Mouse (Mus musculus): ENCODE data around the gene Klhl26. TPM values are rescaled to one million over a fixed set of nuclear protein-coding genes. Genes with fewer than 3 reads are reported as not detected.

Gene Klhl26
- polyA plus RNA-seq, 1 experiment from 2014 or later, result 33.6 TPM

DNA sequence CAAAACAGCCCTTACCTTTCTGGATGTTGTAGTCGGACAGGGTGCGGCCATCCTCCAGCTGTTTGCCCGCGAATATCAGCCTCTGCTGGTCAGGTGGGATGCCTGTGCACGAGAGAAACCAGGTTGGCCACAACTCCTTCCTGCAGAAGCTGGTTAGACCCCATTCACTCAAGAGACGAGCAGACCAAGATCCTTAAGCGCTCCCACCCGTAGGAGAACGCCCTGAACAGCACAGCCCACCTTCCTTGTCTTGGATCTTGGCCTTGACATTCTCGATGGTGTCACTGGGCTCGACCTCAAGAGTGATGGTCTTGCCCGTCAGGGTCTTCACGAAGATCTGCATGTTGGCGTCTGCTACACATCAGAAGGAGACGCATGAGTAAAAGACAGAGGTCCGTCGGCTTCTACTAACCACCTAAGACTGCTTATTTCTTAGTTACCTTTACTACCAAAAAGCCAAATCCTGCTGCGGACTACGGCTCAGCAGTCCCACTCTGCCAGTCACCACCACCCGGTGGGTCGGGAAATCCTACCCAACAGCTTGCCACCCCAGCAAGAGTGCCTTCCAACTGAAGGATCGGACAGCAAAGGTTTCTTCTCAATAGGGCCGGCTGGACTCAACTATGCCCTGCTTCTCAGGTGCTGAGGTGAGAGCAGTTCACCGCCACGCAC lies 32.6 kb upstream of the Klhl26 start:
- H3K9me3 ChIP-seq, result no peaks in the 10 kb centered on the region
- peaks cover 22% of the 10 kb centered on the region for H3K36me3 ChIP-seq
- H3K4me1 ChIP-seq (replicated peaks), result peaks cover 44% of the 10 kb centered on the region
- WGBS, result 15% methylated on average over 25 of the region's 25 CpGs
- H3K27ac ChIP-seq (replicated peaks), result peak overlapping the region; percentile 97; the same call in 1 of the 2 replicates
- peak overlapping the region; percentile 95 for H3K9ac ChIP-seq
- H3K4me3 ChIP-seq, result peak overlapping the region; percentile 89
- H3K4me2 ChIP-seq, result peak overlapping the region; percentile 91
- no peaks in the 10 kb centered on the region for H3K27me3 ChIP-seq
- ATAC-seq (ENCODE audit: low FRiP score, low read depth), result no peak

DNA sequence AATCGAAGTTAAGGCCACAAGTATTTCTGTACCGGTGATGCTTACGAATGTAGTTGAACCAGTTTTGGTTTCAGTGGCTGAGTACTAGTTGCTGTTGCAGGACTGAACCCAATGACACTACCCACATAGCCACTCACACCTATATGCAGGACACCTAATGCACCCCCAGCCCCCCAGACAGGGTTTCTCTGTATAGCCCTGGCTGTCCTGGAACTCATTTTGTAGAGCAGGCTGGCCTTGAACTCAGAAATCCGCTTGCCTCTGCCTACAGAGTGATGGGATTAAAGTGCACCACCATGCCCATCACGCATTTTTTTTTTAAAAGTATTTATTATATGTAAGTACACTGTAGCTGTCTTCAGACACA lies 30.2 kb upstream of the Klhl26 start:
- Histone ChIP-seq H3K36me3 (peaks cover 15% of the 10 kb centered on the region), H3K4me3 (peak overlapping the region; percentile 70; the same call in 1 of the 2 replicates), H3K4me2 (peak overlapping the region; percentile 80), H3K27ac (replicated peaks) (0 out of 2 replicates have a peak overlapping the region, but pooled peaks have one; percentile 95), H3K9ac (no peak overlapping the region), H3K27me3 (peaks cover 17% of the 10 kb centered on the region), H3K4me1 (replicated peaks) (peaks cover 62% of the 10 kb centered on the region), H3K9me3 (no peaks in the 10 kb centered on the region)
- ATAC-seq (ENCODE audit: low FRiP score, low read depth), result no peak
- 66% methylated on average over 5 of the region's 5 CpGs for WGBS

DNA sequence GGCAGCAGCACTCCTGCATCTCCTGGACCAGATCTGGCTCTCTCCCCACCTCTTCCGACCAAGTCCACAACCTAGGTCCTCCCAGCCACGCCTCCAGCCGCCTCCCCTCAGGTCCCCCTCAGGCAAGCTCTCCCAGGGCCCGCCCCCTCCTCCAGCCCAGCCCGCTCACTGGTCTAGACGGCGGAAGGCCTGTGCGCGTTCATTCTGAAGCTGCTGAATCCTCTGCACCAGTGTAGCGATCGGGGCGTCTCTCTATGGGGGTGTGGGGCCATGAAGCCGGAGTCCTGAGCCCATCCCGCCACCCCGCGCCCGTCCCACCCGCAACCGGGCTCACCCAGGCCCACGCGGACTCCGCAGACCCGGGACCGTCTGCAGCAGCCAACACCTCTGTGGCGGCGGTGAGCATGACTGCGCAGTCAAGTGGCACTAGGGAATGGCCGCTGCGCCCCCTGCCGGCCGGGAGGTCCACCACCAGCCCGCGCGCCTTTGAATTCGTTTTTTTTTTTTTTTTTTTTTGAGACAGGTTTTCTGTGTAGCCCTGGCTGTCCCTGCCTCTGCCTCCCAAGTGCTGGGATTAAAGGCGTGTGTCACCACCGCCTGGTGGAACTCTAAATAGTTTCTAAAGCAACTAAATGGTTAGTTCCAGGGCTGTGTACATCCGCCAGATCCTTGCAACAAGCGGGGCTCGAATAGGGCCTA lies 29.7 kb upstream of the Klhl26 start, which contains the start of gene Rex1bd:
Gene Rex1bd, minus strand, starts transcription at position 425 of the 699 bp plus-strand sequence.
- peaks cover 23% of the 10 kb centered on the region for H3K27me3 ChIP-seq
- H3K36me3 ChIP-seq, result peaks cover 15% of the 10 kb centered on the region
- no peaks in the 10 kb centered on the region for H3K9me3 ChIP-seq
- H3K4me2 ChIP-seq, result peak within 1 kb of the TSS; percentile 80
- peaks cover 65% of the 10 kb centered on the region for H3K4me1 ChIP-seq (replicated peaks)
- 3% methylated on average over 40 of the region's 40 CpGs for WGBS
- H3K9ac ChIP-seq, result peak within 1 kb of the TSS; percentile 84
- H3K27ac ChIP-seq (replicated peaks), result peak within 1 kb of the TSS; percentile 95
- ATAC-seq (ENCODE audit: low FRiP score, low read depth), result peak; percentile 86
- H3K4me3 ChIP-seq, result peak within 1 kb of the TSS; percentile 70

DNA sequence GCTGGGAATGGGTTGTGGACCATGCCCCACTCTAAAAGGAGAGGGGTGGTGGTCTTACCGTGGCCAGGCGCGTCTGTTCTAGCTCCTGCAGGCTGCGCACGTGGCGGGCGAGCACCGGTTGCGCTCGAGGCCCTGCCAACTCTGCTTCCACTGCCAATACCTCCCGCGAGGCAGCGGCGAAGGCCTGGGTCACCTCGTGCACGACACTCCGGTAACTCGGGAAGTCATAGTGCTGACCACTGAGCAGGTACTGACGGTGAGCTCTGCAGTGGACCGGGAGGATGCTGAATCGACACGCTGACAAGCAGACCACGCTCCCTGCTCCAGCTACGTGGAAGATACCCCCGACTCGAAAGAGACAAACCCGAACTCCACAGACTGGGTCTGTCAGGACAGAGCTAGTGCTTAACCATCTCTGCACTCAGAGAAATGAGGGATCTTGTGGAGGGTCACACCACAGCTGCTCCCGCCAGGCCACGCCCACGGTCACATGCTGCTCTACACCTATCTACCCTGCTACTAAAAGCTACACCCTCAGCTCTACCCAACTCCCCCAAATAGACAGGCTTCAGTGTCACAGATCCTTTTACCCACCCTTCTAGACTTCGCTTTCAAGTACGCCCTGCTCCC lies 29.0 kb upstream of the Klhl26 start:
- Histone ChIP-seq H3K36me3 (peaks cover 15% of the 10 kb centered on the region), H3K9me3 (no peaks in the 10 kb centered on the region), H3K4me2 (peak overlapping the region; percentile 80), H3K4me3 (peak overlapping the region; percentile 70), H3K27me3 (peaks cover 29% of the 10 kb centered on the region), H3K4me1 (replicated peaks) (peaks cover 64% of the 10 kb centered on the region), H3K27ac (replicated peaks) (peak overlapping the region; percentile 95), H3K9ac (peak overlapping the region; percentile 84)
- ATAC-seq (ENCODE audit: low FRiP score, low read depth), result peak; percentile 13
- WGBS, result 36% methylated on average over 32 of the region's 32 CpGs

DNA sequence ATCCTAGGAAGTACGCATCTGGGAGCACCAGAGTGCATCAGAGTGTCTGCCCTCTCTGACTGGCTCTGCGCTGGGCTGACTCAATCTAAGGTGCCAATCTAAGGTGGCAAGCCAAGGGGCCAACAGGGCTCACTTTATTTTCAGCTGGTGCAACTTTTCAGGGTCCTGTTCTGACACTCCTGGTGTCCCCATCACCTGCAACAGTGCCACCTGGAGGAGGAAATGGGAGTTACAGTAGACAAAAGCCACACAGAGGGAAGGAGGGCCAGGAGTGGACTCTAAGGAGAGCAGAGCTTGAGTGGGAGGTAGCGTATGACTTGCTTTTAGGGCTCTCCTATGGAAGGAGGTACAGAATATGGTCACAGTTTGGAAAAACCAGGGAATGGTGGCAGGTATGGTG lies 28.1 kb upstream of the Klhl26 start:
- H3K9ac ChIP-seq, result no peak overlapping the region
- no peaks in the 10 kb centered on the region for H3K9me3 ChIP-seq
- peak overlapping the region; percentile 70; the same call in 1 of the 2 replicates for H3K4me3 ChIP-seq
- peaks cover 38% of the 10 kb centered on the region for H3K27me3 ChIP-seq
- 0 out of 2 replicates have a peak overlapping the region, but pooled peaks have one; percentile 21 for H3K27ac ChIP-seq (replicated peaks)
- no peak for ATAC-seq (ENCODE audit: low FRiP score, low read depth)
- H3K4me1 ChIP-seq (replicated peaks), result peaks cover 65% of the 10 kb centered on the region
- peaks cover 15% of the 10 kb centered on the region for H3K36me3 ChIP-seq
- H3K4me2 ChIP-seq, result peak overlapping the region; percentile 80
- WGBS, result 73% methylated on average over 3 of the region's 3 CpGs

DNA sequence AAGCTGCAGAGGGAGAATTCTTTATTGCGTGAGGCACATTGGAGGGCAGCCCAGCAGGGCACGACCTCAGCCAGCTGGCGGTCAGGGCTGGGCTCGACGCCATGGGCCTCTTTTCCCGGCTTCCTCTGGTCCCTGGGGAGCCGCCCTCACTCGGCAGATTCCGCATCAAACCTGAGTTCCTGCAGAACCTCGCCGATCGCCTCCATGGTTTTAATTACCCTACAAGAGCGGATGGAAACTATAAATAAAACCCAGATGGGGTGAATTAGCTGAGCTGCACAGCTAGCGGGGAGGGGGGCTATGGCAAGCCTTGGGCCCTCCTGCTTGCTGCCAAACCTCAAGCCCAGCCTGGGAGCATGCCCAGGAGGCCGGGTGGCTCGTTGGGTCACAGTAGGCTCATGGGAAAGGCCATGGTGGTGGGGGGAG lies 27.5 kb upstream of the Klhl26 start:
- Histone ChIP-seq H3K36me3 (peaks cover 15% of the 10 kb centered on the region), H3K27me3 (peaks cover 44% of the 10 kb centered on the region), H3K4me1 (replicated peaks) (peaks cover 61% of the 10 kb centered on the region), H3K27ac (replicated peaks) (peak overlapping the region; percentile 21; the same call in 1 of the 2 replicates), H3K9ac (0 out of 2 replicates have a peak overlapping the region, but pooled peaks have one; percentile 11), H3K9me3 (no peaks in the 10 kb centered on the region), H3K4me2 (0 out of 2 replicates have a peak overlapping the region, but pooled peaks have one; percentile 80), H3K4me3 (no peak overlapping the region)
- WGBS, result 36% methylated on average over 16 of the region's 16 CpGs
- no peak for ATAC-seq (ENCODE audit: low FRiP score, low read depth)

DNA sequence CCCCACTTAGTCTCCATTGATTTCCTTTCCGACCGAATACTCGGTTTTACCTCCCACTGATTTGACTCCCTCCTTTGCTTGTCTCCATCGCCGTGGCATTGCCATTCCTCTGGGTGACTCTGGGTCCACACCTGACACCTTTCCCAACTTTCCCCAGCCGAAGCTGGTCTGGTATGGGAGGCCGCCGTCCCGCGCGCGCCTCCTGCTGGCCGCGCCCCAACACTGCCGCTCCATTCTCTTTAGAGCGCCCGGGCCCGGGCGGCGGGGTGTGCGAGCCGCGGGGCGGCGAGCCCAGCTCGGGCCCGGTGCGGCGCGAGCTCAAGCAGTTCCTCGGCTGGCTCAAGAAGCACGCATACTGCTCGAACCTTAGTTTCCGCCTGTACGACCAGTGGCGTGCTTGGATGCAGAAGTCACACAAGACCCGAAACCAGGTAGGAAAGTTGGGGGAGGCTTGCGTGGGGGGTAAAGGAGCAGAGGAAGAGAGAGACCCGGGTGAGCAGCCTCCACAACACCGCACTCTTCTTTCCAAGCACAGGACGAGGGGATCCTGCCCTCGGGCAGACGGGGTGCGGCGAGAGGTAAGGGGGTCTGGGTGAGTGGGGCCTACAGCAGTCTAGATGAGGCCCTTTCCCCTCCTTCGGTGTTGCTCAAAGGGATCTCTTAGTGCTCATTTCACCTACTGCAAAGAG lies 26.4 kb upstream of the Klhl26 start:
- 14% methylated on average over 46 of the region's 46 CpGs for WGBS
- Histone ChIP-seq H3K4me1 (replicated peaks) (peaks cover 51% of the 10 kb centered on the region), H3K4me3 (no peak overlapping the region), H3K4me2 (no peak overlapping the region), H3K9ac (no peak overlapping the region), H3K27me3 (peaks cover 55% of the 10 kb centered on the region), H3K27ac (replicated peaks) (no peak overlapping the region), H3K36me3 (peaks cover 8% of the 10 kb centered on the region), H3K9me3 (no peaks in the 10 kb centered on the region)
- no peak for ATAC-seq (ENCODE audit: low FRiP score, low read depth)

DNA sequence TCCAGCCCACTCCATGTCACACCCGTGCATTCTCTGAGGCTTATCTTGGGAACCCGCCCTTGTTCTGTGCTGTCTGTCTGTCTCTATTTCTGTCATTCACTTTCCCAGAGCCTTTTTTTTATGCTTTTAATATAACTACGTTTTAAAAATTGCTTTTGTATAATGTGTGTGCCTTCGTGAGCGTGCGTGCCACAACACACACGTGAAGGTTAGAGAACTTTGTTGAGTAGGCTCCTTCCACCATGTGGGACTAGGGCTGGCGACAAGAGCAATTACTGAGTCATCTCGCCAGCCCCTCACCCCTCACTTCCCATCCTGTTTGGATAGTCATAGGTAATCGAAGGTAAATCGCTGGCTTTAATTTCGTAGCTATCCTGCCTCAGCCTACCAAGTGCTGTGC lies 25.8 kb upstream of the Klhl26 start:
- Histone ChIP-seq H3K4me2 (0 out of 2 replicates have a peak overlapping the region, but pooled peaks have one; percentile 0), H3K27ac (replicated peaks) (no peak overlapping the region), H3K36me3 (peaks cover 3% of the 10 kb centered on the region; the same call in 1 of the 2 replicates), H3K27me3 (peaks cover 61% of the 10 kb centered on the region), H3K9me3 (no peaks in the 10 kb centered on the region), H3K9ac (no peak overlapping the region), H3K4me3 (no peak overlapping the region), H3K4me1 (replicated peaks) (peaks cover 51% of the 10 kb centered on the region)
- no peak for ATAC-seq (ENCODE audit: low FRiP score, low read depth)
- 38% methylated on average over 12 of the region's 12 CpGs for WGBS

DNA sequence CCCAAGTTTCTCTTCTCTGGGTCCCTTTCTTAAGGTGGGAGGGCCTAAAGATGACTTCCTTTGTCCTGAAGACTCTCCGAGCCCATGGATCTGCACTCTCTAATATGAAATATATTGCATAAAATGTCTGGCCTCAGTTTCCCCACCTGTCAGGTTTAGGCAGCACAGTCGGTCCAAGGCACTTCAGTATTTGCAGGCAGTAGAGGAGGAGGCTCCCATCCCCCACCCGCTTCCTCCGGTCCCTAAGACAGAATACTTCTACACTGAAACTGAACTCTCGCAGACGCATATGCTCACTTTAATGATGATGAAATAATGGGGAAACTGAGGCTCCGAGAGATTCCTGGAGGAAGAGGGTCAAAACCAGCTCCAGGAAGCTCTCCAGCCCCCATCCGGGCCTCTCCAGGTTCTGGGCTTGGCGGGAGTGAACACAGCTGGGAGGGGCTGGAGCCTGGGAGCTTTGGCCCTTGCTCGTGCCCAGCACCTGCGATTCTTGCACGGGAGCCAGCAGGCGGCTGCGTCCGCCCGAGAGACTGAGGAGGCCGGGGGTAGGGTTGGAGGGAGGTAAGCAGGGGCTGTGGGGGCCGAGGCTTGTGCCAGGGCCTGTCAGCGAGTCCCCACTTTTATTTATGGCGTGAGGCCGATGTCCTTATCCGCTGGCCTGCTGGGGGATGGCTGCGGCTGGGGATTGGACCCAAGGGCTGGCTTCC lies 25.2 kb upstream of the Klhl26 start:
- Histone ChIP-seq H3K4me3 (no peak overlapping the region), H3K36me3 (no peaks in the 10 kb centered on the region), H3K4me2 (0 out of 2 replicates have a peak overlapping the region, but pooled peaks have one; percentile 0), H3K27me3 (peaks cover 67% of the 10 kb centered on the region), H3K9ac (0 out of 2 replicates have a peak overlapping the region, but pooled peaks have one; percentile 3), H3K27ac (replicated peaks) (no peak overlapping the region), H3K4me1 (replicated peaks) (peaks cover 50% of the 10 kb centered on the region), H3K9me3 (no peaks in the 10 kb centered on the region)
- 13% methylated on average over 23 of the region's 23 CpGs for WGBS
- ATAC-seq (ENCODE audit: low FRiP score, low read depth), result no peak

DNA sequence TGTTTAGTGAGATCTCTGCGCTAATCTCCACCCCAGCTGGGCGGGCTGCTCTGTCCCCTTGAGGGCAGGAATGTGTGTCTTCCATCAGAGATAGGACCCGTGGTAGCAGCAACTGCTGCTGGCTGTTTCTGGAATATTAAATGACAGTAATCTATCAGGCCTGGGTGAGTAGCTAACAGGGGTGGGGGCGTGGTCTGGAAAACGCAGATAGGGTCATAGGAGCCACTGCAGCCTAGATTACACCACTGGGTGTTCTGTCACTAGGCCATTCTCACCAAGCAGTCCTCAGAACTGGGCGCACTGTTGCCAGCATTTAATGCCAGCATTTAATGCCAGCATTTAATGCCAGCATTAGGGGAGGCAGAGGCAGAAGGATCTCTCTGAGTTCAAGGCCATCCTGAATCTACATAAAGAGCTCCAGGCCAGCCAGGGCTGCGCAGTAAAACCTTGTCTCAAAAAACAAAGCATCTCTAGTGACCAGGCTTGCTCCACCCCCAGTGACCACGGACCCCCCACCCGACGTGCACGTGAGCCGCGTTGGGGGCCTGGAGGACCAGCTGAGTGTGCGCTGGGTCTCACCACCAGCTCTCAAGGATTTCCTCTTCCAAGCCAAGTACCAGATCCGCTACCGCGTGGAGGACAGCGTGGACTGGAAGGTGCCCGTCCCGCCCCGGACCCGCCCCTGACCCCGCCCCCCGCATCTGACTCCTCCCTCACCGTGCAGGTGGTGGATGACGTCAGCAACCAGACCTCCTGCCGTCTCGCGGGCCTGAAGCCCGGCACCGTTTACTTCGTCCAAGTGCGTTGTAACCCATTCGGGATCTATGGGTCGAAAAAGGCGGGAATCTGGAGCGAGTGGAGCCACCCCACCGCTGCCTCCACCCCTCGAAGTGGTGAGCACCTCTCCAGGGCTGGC lies 23.9 kb upstream of the Klhl26 start:
- Histone ChIP-seq H3K27ac (replicated peaks) (no peak overlapping the region), H3K9ac (no peak overlapping the region), H3K36me3 (no peaks in the 10 kb centered on the region), H3K4me3 (peak overlapping the region; percentile 21), H3K9me3 (no peaks in the 10 kb centered on the region), H3K4me2 (peak overlapping the region; percentile 39), H3K27me3 (peaks cover 80% of the 10 kb centered on the region), H3K4me1 (replicated peaks) (peaks cover 45% of the 10 kb centered on the region)
- 0 out of 2 replicates have a peak, but pooled peaks have one; percentile 4 for ATAC-seq (ENCODE audit: low FRiP score, low read depth)
- WGBS, result 8% methylated on average over 38 of the region's 39 CpGs

Data from hindbrain, embryonic 15.5 days (tissue).